Mouse (Mus musculus) lung, postnatal 0 days (tissue): ENCODE measurements at regions not wholly inside any gene's neighbourhood (a gene's known extent, or its start where the extent isn't known, plus 50 kb on each side); places are given as distances from the start of the nearest gene placed in this dataset.

Experiments
- ATAC-seq: fragments of 200-750 bp; cut with Nextera tagmentation; 2 replicates; pipeline ENCODE4 v1.8.0; 2017; ENCODE audit warnings: moderate library complexity
- DNase-seq: peaks from one replicate; pipeline ENCODE4 v3.0.0-alpha.2; 2016; ENCODE audit warnings: low spot score
- H3K27ac ChIP-seq: fragments of 300-500 bp; sonication (generic); 2 replicates; pipeline ENCODE4 v1.5.1; 2014; ENCODE audit warnings: antibody characterized with exemption, mild to moderate bottlenecking, low read length, mixed read lengths
- H3K27me3 ChIP-seq: fragments of 300-500 bp; sonication (generic); replicated peaks from 2 replicates; pipeline ENCODE4 v1.6.1; 2014; ENCODE audit warnings: low read length, mixed read lengths; ENCODE audit not compliant: insufficient read depth
- H3K36me3 ChIP-seq: fragments of 300-500 bp; sonication (generic); 2 replicates; pipeline ENCODE4 v1.6.1; 2014; ENCODE audit warnings: low read length, mixed read lengths; ENCODE audit not compliant: insufficient read depth
- H3K4me1 ChIP-seq: fragments of 300-500 bp; sonication (generic); 2 replicates; pipeline ENCODE4 v1.6.1; 2014; ENCODE audit warnings: antibody characterized with exemption, low read depth, low read length, mixed read lengths; ENCODE audit not compliant: insufficient read depth
- H3K4me2 ChIP-seq: fragments of 300-500 bp; sonication (generic); replicated peaks from 2 replicates; pipeline ENCODE4 v1.6.1; 2014; ENCODE audit warnings: low read depth, mild to moderate bottlenecking, low read length, moderate library complexity, mixed read lengths
- H3K4me3 ChIP-seq: fragments of 300-500 bp; sonication (generic); 2 replicates; pipeline ENCODE4 v1.5.1; 2014; ENCODE audit warnings: low read depth, low read length
- H3K9ac ChIP-seq: fragments of 300-500 bp; sonication (generic); replicated peaks from 2 replicates; pipeline ENCODE4 v1.6.1; 2014; ENCODE audit warnings: low read depth, mild to moderate bottlenecking
- H3K9me3 ChIP-seq: fragments of 300-500 bp; sonication (generic); 2 replicates; pipeline ENCODE4 v1.6.1; 2016; ENCODE audit warnings: low read length, mixed read lengths
- CTCF ChIP-seq: IDR thresholded peaks from 2 replicates; pipeline ENCODE4 v1.5.1; 2016; ENCODE audit warnings: antibody characterized with exemption, mild to moderate bottlenecking
- EP300 ChIP-seq: IDR thresholded peaks from 2 replicates; pipeline ENCODE4 v1.6.1; 2016; ENCODE audit warnings: antibody characterized with exemption, mild to moderate bottlenecking, control low read depth
- WGBS: fragments of 180-500 bp; shearing (Covaris S2); extraction: QIAGEN DNeasy Blood & Tissue Kit; methylation state at CpG from one replicate; pipeline ENCODE4 v1.1.7; 2014; 5-methylcytosine and 5-hydroxymethylcytosine counted together

- Histone ChIP-seq H3K36me3 (no peaks in the 10 kb centered on the region), H3K4me1 (no peaks in the 10 kb centered on the region), H3K9ac (no peak overlapping the region), H3K4me2 (no peak overlapping the region), H3K27me3 (no peaks in the 10 kb centered on the region), H3K4me3 (no peak overlapping the region), H3K9me3 (no peaks in the 10 kb centered on the region), H3K27ac (no peak overlapping the region)
- peak; percentile 74 for DNase-seq
- 42% methylated on average over 4 of the region's 4 CpGs for WGBS
- TF ChIP-seq CTCF (peak; percentile 97), EP300 (no peak)
- ATAC-seq: peak; percentile 47; the same call in 1 of the 2 replicates
Observed at GRCm38 (mm10) chr14:25116424-25116823, 342.6 kb upstream of the Zmiz1 start.

- H3K9me3 ChIP-seq: no peaks in the 10 kb centered on the region
- no peaks in the 10 kb centered on the region for H3K36me3 ChIP-seq
- no peak for ATAC-seq
- no peak overlapping the region for H3K4me2 ChIP-seq
- no peak for DNase-seq
- TF ChIP-seq EP300: no peak
- TF ChIP-seq CTCF: peak; percentile 43; the same call in 1 of the 2 replicates
- 76% methylated on average over 4 of the region's 4 CpGs for WGBS
- no peak overlapping the region for H3K9ac ChIP-seq
- H3K4me3 ChIP-seq: no peak overlapping the region
- H3K27ac ChIP-seq: no peak overlapping the region
- no peaks in the 10 kb centered on the region for H3K27me3 ChIP-seq
- H3K4me1 ChIP-seq: no peaks in the 10 kb centered on the region
Observed at GRCm38 (mm10) chr14:25119999-25120398, 339.0 kb upstream of the Zmiz1 start.

GRCm38 (mm10) chr14:25120506-25120905, 338.5 kb upstream of the Zmiz1 start:
- H3K36me3 ChIP-seq: no peaks in the 10 kb centered on the region
- WGBS: 37% methylated on average over 8 of the region's 8 CpGs
- H3K9ac ChIP-seq: no peak overlapping the region
- H3K27ac ChIP-seq: no peak overlapping the region
- no peaks in the 10 kb centered on the region for H3K4me1 ChIP-seq
- H3K9me3 ChIP-seq: no peaks in the 10 kb centered on the region
- no peak for TF ChIP-seq CTCF
- no peak for TF ChIP-seq EP300
- no peak overlapping the region for H3K4me3 ChIP-seq
- DNase-seq (no peak), ATAC-seq (no peak)
- H3K4me2 ChIP-seq: no peak overlapping the region
- no peaks in the 10 kb centered on the region for H3K27me3 ChIP-seq

GRCm38 (mm10) chr14:25122971-25123535, 335.9 kb upstream of the Zmiz1 start:
- H3K27me3 ChIP-seq: no peaks in the 10 kb centered on the region
- no peaks in the 10 kb centered on the region for H3K9me3 ChIP-seq
- H3K4me3 ChIP-seq: no peak overlapping the region
- 76% methylated on average over 13 of the region's 13 CpGs for WGBS
- no peak for ATAC-seq
- no peak overlapping the region for H3K4me2 ChIP-seq
- no peak overlapping the region for H3K27ac ChIP-seq
- no peak for DNase-seq
- TF ChIP-seq EP300 (no peak), CTCF (no peak)
- H3K4me1 ChIP-seq: no peaks in the 10 kb centered on the region
- no peaks in the 10 kb centered on the region for H3K36me3 ChIP-seq
- H3K9ac ChIP-seq: no peak overlapping the region

GRCm38 (mm10) chr14:25123541-25124337, 335.2 kb upstream of the Zmiz1 start:
- TF ChIP-seq CTCF (no peak), EP300 (no peak)
- Histone ChIP-seq H3K4me2 (no peak overlapping the region), H3K27me3 (no peaks in the 10 kb centered on the region), H3K9me3 (no peaks in the 10 kb centered on the region), H3K36me3 (no peaks in the 10 kb centered on the region), H3K4me1 (no peaks in the 10 kb centered on the region), H3K9ac (no peak overlapping the region), H3K27ac (no peak overlapping the region), H3K4me3 (no peak overlapping the region)
- no peak for DNase-seq
- no peak for ATAC-seq
- WGBS: 46% methylated on average over 18 of the region's 18 CpGs

GRCm38 (mm10) chr14:25126544-25126943, 332.4 kb upstream of the Zmiz1 start:
- TF ChIP-seq EP300 (no peak), CTCF (no peak)
- DNase-seq (no peak), ATAC-seq (no peak)
- Histone ChIP-seq H3K9me3 (no peaks in the 10 kb centered on the region), H3K27me3 (no peaks in the 10 kb centered on the region), H3K4me2 (no peak overlapping the region), H3K4me1 (no peaks in the 10 kb centered on the region), H3K4me3 (no peak overlapping the region), H3K36me3 (no peaks in the 10 kb centered on the region), H3K9ac (no peak overlapping the region), H3K27ac (no peak overlapping the region)
- 66% methylated on average over 7 of the region's 7 CpGs for WGBS
